Mouse (Mus musculus) neural tube, embryonic 10.5 days (tissue): Measurements from ENCODE around the gene Zfyve27.

Source experiments
- DNase-seq: peaks from one replicate; pipeline ENCODE4 v3.0.0-alpha.2; 2017; ENCODE audit warnings: low spot score; ENCODE audit errors: extremely low spot score

Zfyve27 gene

DNA sequence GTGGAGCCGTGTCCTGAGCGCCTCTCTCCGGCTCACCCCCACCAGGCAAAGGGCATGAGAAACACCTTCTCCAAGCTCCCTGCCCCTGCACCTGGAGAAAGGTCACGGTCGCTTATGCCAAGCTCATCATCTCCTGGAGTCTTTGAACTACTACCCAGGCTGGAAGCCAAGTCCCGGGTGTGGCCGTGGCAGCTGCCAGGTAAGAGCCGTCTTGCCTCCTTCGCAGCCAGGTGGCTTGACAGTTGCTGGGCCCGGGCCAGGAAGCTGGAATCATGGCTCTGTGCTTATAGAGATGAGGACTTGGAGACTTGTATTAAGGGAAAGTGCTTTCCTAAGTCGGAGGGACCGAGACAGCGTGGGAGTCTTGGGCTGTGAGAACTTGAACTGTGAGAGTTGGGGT lies 67.2 kb downstream of the Zfyve27 start:
- DNase-seq, result no peak

DNA sequence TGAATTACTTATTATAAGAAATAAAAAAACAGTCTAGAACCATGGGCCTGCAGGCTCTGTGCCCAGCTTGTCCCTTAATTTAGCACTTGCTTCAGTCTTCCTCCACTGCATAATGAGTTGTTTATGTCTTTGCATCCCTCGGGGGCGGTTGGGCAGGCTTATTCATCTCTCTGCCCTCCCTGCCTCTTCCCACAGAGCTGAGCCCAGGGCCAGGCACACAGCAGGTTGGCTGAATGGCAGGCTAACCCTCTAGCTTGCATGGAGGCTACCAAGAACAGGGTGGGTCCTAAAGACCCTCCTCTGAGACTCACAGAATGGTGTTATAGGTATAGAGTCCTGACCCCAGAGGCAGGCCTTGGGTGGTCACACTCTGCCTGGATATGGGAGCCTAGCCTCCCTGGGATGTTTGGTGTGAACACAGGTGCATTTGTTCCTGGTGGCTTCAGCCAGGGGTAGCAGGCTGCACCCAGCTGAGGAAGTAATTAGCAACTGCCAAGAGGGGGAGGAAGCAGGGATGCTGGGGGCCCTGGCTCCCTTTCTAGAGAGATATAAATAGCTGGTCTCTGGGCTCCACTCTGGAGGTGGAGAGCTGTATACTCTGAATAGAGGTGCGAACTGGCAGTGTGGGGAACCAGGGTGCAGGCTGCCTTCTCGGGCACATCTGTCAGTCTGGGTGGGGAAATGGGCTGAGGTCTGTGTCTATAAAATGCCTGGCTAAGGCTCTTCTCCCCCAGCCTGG lies 74.0 kb downstream of the Zfyve27 start:
- DNase-seq, result no peak

DNA sequence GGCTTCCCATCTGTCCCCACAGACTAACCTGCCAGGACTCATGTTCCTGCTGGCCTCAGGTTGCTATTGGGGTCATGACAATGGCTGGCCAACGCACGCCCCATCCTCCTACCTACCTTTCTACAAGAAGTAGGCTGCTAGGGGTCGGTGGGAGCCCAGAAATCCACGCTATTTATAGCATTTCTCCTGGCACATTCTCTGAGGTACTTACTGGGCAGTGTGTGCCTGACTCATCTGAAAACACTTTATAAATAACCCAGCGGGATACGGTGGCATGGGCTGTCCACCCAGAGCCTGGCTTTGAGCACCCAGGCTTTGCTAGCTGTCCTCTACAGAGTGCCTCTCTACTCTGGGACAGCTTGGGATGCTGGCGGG lies 74.6 kb downstream of the Zfyve27 start:
- no peak for DNase-seq

DNA sequence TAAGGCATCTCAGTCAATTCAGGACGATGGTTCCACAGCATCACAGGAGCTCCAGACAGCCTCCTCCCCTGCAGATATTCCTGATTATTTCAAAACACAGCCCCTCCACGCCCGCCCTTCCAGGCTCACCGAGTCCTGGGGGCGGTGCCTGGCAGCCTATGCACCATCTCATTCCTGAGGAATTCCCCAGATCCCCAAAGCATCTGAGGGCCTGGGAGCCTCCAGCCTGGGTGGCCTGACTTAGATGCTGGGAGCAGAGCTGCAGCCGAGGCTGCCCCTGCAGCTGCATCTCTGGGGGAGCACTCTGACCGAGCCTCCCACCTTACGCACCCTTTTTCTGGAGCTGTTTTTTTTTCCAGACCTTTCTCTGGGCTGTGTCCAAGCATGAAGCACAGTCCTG lies 77.1 kb downstream of the Zfyve27 start:
- no peak for DNase-seq

DNA sequence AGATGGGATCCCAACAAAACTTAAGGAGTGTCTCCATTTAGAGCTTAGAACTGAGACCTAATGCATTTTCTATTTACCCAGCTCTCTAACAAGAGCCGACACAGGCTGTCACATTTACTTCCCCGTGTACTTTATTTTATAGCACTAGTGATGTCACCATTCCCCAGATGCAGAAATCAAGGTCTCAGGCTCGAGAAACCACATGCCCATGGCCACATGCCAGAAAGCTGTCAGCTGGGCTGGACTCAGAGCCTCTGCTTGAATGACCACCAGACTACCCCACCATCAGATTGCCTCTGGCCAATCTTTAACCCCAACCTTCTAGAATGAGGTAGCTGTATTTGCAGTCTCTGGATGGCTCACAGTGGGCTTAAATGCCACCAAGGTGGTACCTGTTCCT lies 79.7 kb downstream of the Zfyve27 start:
- no peak for DNase-seq
